Mouse (Mus musculus): ENCODE measurements around the gene Cfap43.

GRCm38 (mm10) chr19:47780145-47780544 lies 138.9 kb downstream of the Cfap43 start:
- TF ChIP-seq TCF3 (IDR thresholded peaks at IDR 0.05; ENCODE audit: insufficient read length, low read depth) (no peak), POLR2AphosphoS2 (IDR thresholded peaks at IDR 0.05; ENCODE audit: insufficient read length, low read depth) (no peak), POLR2A (IDR thresholded peaks at IDR 0.05; ENCODE audit: insufficient read length, low read depth) (no peak), TCF12 (IDR thresholded peaks at IDR 0.05; ENCODE audit: insufficient read depth, poor library complexity, severe bottlenecking) (no peak), MYOG (IDR thresholded peaks at IDR 0.05; ENCODE audit: control insufficient read depth in 1 of 3, insufficient read depth in 1 of 3, insufficient read length in 2 of 3, low read depth in 2 of 3) (no peak)
